Mouse (Mus musculus): ENCODE measurements around the gene Ankrd34c. TPM values are rescaled to one million over a fixed set of nuclear protein-coding genes. Genes with fewer than 3 reads are reported as not detected.

Gene Ankrd34c
- not detected in 2 replicates for polyA plus RNA-seq (2012; rRNA removed)

GRCm38 (mm10) chr9:89738295-89738694 is at the start of gene Ankrd34c:
Gene Ankrd34c (minus strand): TSS chr9:89738475.

DNA sequence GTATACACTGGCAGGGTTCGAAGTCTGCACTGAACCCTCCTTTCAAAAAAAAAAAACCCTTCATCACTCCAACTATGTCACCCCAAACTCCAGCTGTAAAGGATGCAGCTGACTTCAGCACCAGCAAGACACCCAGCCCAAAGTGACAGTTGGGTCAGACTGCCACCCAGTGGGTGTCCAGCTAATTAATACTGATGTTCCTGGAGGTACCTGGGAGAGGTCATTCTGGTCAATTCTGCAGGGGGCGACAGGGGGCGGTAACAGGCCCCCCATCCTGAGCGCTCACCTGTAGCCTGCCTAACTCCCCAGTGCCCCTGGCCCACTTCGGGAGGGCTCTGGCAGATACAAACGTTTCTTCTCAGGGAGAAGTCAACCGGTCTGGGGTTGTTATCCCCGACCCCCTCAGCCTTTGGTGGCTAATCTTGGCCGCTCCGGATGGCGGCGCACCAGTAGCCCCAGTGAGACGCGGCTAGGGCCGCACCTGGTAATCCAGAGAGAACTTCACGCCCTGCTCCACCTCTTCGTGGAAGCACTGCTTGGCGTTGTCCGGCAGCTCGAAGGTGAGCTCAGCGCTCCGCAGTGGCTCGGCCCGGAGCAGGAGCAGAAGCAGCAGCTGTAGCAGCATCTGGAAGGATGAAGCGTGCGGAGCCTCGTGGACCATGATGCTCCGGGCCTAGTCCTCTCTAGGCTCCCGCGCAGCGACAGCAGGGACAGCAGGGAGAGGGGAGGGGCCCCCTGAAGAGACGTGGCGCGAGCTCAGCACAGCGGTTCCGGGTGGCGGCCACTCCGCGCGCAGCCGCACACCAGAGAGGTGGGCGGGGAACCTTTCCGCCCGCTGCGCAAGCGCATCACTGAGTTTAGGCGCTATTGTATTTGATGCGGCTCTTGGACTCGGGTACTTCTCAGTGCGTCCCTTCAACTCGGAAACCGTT is 33.7 kb downstream of the Ankrd34c start, which contains the start of gene Tmed3:
Gene Tmed3, minus strand, starts transcription at position 804 of the 932 bp plus-strand sequence.

Other genes with a start within 250 kb of the Ankrd34c start
- 0.08 and 0.60 TPM in 2 replicates for gene Minar1, start 115.3 kb downstream of the Ankrd34c start, polyA plus RNA-seq (2012; rRNA removed)
- 21.2 and 35.3 TPM in 2 replicates for gene Tmed3, start 33.4 kb downstream of the Ankrd34c start, polyA plus RNA-seq (2012; rRNA removed)
- 0.24 and 0.30 TPM in 2 replicates for gene Rasgrf1, start 171.4 kb upstream of the Ankrd34c start, polyA plus RNA-seq (2012; rRNA removed)